Mouse (Mus musculus) limb, embryonic 14.5 days (tissue): ENCODE results near the gene Slc36a4. TPM values are rescaled to one million over a fixed set of nuclear protein-coding genes. Genes with fewer than 3 reads are reported as not detected.

ENCODE experiments used
- ATAC-seq: fragments of 200-750 bp; cut with Nextera tagmentation; 2 replicates; pipeline ENCODE4 v1.8.0; 2017; ENCODE audit warnings: low read depth, moderate number of reproducible peaks, moderate TSS enrichment; ENCODE audit not compliant: low FRiP score
- DNase-seq: peaks from one replicate; pipeline ENCODE4 v3.0.0-alpha.2; 2015; ENCODE audit warnings: low spot score
- H3K27ac ChIP-seq: fragments of 300-500 bp; sonication (generic); replicated peaks from 2 replicates; pipeline ENCODE4 v1.5.1; 2014; ENCODE audit warnings: low read depth, mild to moderate bottlenecking, low read length, moderate library complexity, mixed read lengths
- H3K27me3 ChIP-seq: fragments of 300-500 bp; sonication (generic); 2 replicates; pipeline ENCODE4 v1.6.1; 2014; ENCODE audit warnings: low read length, mixed read lengths; ENCODE audit not compliant: control insufficient read depth, insufficient read depth
- H3K36me3 ChIP-seq: fragments of 300-500 bp; sonication (generic); 2 replicates; pipeline ENCODE4 v1.6.1; 2014; ENCODE audit warnings: mild to moderate bottlenecking, low read length, moderate library complexity, mixed read lengths; ENCODE audit not compliant: control insufficient read depth, insufficient read depth
- H3K4me1 ChIP-seq: fragments of 300-500 bp; sonication (generic); 2 replicates; pipeline ENCODE4 v1.6.1; 2014; ENCODE audit warnings: antibody characterized with exemption, low read length, mixed read lengths; ENCODE audit not compliant: control insufficient read depth, insufficient read depth
- H3K4me2 ChIP-seq: fragments of 300-500 bp; sonication (generic); replicated peaks from 2 replicates; pipeline ENCODE4 v1.6.1; 2014; ENCODE audit warnings: low read depth, mild to moderate bottlenecking, low read length, moderate library complexity; ENCODE audit not compliant: severe bottlenecking
- H3K4me3 ChIP-seq: fragments of 300-500 bp; sonication (generic); replicated peaks from 2 replicates; pipeline ENCODE4 v1.5.1; 2014; ENCODE audit warnings: low read length
- H3K9ac ChIP-seq: fragments of 300-500 bp; sonication (generic); 2 replicates; pipeline ENCODE4 v1.6.1; 2014; ENCODE audit warnings: mild to moderate bottlenecking, low read depth, low read length, moderate library complexity; ENCODE audit not compliant: severe bottlenecking
- H3K9me3 ChIP-seq: fragments of 300-500 bp; sonication (generic); 2 replicates; pipeline ENCODE4 v1.6.1; 2016; ENCODE audit warnings: low read length; ENCODE audit not compliant: control insufficient read depth
- POLR2A ChIP-seq: fragments of 200-500 bp; IDR thresholded peaks from 2 replicates; pipeline ENCODE4 v1.8.0; 2012; ENCODE audit warnings: inconsistent platforms, mild to moderate bottlenecking, moderate library complexity, borderline replicate concordance; ENCODE audit not compliant: insufficient read depth, insufficient read length; ENCODE audit errors: extremely low read depth
- WGBS: fragments of 180-500 bp; shearing (Covaris S2); extraction: QIAGEN DNeasy Blood & Tissue Kit; methylation state at CpG from one replicate; pipeline ENCODE4 v1.1.7; 2014; 5-methylcytosine and 5-hydroxymethylcytosine counted together
- polyA plus RNA-seq, 2 experiments: library from polyadenylated mRNA; depleted of rRNA in 1 of 2; stranded (reverse) in 1 of 2; unstranded in 1 of 2; fragments of >200 nt; fragmentation: Nextera tagmentation in 1 of 2; extraction: Ambion mirVana in 1 of 2; gene quantifications; 2 replicates each; pipeline versions ENCODE4 v1.2.1 to v1.2.3; 2012 to 2014

The Slc36a4 gene
- polyA plus RNA-seq, 2 experiments: 17.0 to 23.7 TPM

DNA sequence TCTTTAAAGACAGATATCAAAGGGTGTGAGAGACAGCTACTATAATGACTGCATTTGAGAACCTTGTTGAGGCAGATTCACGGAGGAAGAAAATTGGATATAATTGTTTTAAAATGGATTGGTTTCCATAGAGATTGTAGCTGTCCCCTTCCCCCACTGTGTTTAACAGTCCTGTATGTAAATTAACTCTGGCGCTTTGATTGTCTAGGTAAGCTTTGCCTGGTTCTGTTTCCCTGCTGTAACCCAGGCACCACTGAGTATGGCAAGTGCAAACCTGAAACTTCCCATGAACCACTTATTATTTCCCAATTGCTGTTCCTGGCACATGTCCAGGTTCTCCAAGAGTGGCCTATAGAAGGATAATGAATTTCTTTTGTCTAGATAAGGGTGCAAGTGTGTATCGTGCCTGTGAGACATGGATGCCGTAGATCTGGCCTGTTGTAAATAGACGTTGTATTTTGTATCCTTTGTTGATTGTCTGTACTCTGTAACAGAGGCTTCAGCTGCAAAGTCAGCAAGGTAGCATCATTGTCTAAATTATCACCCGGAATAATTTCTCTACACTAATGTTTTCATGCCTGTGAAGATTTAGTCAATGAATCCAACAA is 11.8 kb downstream of the Slc36a4 start:
- Histone ChIP-seq H3K4me2 (no peak overlapping the region), H3K36me3 (peaks cover 39% of the 10 kb centered on the region), H3K4me1 (no peaks in the 10 kb centered on the region), H3K9ac (no peak overlapping the region), H3K4me3 (no peak overlapping the region), H3K9me3 (no peaks in the 10 kb centered on the region), H3K27me3 (no peaks in the 10 kb centered on the region), H3K27ac (no peak overlapping the region)
- 76% methylated on average over 6 of the region's 6 CpGs for WGBS
- DNase-seq (no peak), ATAC-seq (no peak)
- no peak for TF ChIP-seq POLR2A

DNA sequence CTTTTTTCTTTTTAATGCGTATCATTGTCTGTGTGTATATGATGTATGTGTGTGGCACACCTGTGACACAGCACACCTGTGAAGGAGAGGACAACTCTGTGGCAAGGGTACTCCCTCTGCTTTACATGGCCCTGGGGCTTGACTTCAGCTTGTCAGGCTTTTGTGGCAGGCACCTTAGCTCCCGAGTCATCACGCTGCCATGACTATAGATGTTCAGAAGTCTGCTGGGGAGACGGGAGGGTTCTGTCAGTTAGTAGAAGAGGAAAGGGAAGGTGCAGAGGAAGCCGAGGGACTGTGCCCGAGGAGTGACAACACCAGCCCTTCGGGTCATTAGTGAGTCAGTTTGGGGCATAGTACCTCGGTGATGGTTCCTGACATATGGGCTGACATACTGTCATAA is 13.0 kb downstream of the Slc36a4 start:
- Histone ChIP-seq H3K4me1 (no peaks in the 10 kb centered on the region), H3K4me2 (no peak overlapping the region), H3K27ac (no peak overlapping the region), H3K9ac (no peak overlapping the region), H3K36me3 (peaks cover 50% of the 10 kb centered on the region), H3K9me3 (no peaks in the 10 kb centered on the region), H3K4me3 (no peak overlapping the region), H3K27me3 (no peaks in the 10 kb centered on the region)
- WGBS: 81% methylated on average over 8 of the region's 8 CpGs
- no peak for TF ChIP-seq POLR2A
- ATAC-seq: no peak
- no peak for DNase-seq

DNA sequence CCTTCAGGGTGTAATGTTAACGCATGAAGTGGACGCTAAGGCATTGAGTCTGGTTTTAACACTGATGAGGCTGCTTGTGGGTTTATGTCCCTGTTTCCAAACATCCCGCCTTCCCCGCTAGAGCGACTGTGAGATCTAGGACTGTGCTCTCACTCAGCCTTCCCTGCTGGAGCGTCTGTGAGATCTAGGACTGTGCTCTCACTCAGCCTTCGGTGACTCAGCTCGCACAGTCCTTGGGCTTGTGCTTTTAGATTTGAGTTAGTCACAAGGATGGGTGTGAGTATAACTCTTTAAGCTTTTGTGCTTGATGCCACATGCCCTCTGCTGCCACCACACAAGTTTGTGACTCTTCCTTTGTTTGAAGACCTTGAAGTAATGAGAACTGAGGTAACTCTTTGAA is 17.6 kb downstream of the Slc36a4 start:
- Histone ChIP-seq H3K4me3 (no peak overlapping the region), H3K9ac (no peak overlapping the region), H3K27ac (no peak overlapping the region), H3K4me2 (no peak overlapping the region), H3K9me3 (no peaks in the 10 kb centered on the region), H3K36me3 (peaks cover 59% of the 10 kb centered on the region), H3K27me3 (no peaks in the 10 kb centered on the region), H3K4me1 (no peaks in the 10 kb centered on the region)
- WGBS: 94% methylated on average over 8 of the region's 8 CpGs
- no peak for ATAC-seq
- DNase-seq: no peak
- TF ChIP-seq POLR2A: no peak

DNA sequence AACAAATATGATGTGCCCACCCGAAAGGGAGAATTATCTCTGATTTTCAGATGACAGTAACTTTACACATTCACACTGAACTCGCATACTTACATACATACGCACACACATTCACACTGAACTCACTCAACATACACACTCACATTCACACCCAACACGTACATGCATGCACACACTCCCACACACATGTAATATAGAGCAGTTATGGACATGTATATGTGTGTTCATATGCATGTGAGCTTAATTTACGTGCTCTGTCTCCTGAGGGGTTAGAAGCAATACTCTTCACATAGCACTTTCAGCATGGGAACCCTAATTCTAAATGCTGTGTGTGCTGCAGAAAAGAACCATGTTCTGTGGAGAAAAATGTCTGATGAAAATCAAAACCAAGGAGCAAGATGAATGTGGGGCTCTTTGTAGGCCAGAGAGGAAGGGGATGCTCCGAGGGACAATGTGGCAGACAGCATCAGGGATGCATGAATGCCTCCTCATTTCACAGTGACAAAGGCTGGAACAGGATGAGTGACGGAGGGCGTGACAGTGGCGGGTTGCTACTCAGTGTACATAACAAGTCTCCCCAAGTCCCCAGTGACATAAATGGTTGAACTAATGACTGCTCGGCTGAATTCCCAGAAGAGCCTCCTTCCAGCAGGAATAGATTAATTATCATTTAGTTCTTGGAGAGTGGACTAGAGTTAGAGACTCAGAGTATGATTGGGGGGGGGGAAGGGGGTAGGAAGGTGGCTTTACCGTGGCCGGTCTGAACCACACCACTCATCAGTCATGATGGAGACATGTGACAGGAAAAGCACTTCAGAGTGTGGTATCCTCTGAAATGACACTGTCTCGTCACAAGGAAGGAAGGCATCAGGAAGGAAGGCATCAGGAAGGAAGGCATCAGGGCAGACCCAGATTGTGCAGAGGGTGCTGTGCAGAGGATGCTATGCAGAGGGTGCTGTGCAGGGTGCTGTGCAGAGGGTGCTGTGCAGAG is 22.5 kb downstream of the Slc36a4 start:
- ATAC-seq: no peak
- H3K36me3 ChIP-seq: peaks cover 58% of the 10 kb centered on the region
- 84% methylated on average over 13 of the region's 13 CpGs for WGBS

DNA sequence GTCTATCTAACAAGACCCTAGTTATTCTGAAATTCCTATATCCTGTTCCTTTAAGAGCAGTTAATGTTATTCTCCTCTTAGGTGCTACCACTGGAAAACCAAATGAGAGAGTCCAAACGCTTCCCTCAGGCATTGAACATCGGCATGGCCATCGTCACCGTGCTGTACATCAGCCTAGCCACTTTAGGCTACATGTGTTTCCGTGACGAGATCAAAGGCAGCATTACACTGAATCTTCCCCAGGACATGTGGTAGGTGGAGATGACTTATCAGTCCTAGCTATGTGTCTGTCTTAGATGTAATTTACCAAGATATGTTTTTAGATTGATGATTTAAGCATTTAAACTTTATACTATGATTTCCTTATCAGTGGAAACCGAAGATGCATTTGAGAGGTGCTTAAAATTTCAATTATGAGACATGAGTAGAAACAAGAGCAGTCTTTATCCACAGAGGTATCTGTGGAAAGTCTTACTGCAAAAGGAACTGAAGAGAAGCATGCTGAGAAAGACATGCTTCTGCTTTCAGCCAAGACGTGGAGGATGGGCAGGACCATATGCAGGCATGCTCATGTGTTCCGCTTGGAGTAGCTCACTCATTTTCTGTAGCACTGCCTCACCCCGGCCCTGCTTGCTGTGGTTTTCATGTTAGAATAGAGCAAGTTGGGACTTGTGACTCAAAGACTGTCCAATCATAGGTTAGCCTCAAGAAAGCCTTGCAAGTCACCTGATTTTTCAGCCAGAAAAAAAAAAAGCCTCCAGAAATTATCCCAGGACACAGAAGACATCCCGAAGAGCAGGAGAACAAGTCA is 24.7 kb downstream of the Slc36a4 start:
- WGBS: 79% methylated on average over 11 of the region's 11 CpGs
- no peak for ATAC-seq
- no peak overlapping the region for H3K4me2 ChIP-seq
- H3K4me1 ChIP-seq: no peaks in the 10 kb centered on the region
- no peak for TF ChIP-seq POLR2A
- H3K27me3 ChIP-seq: no peaks in the 10 kb centered on the region
- H3K36me3 ChIP-seq: peaks cover 66% of the 10 kb centered on the region
- H3K4me3 ChIP-seq: no peak overlapping the region
- no peak overlapping the region for H3K27ac ChIP-seq
- no peak overlapping the region for H3K9ac ChIP-seq
- no peaks in the 10 kb centered on the region for H3K9me3 ChIP-seq
- DNase-seq: no peak

More for the DNA sequence above, 22.5 kb downstream of the Slc36a4 start:
- DNase-seq: no peak
- Histone ChIP-seq H3K9me3 (no peaks in the 10 kb centered on the region), H3K4me3 (no peak overlapping the region), H3K9ac (no peak overlapping the region), H3K4me2 (no peak overlapping the region), H3K27me3 (no peaks in the 10 kb centered on the region), H3K27ac (no peak overlapping the region), H3K4me1 (no peaks in the 10 kb centered on the region)
- TF ChIP-seq POLR2A: no peak
